Mouse (Mus musculus): ENCODE results near the gene Slc41a3.

Gene Slc41a3

GRCm38 (mm10) chr6:90578174-90578573 lies 26.4 kb upstream of the Slc41a3 start:
- no peak for TF ChIP-seq GATA4 (IDR thresholded peaks at IDR 0.05; ENCODE audit: insufficient replicate concordance, low read length)

- no peak for TF ChIP-seq GATA4 (IDR thresholded peaks at IDR 0.05; ENCODE audit: insufficient replicate concordance, low read length)
Measured at GRCm38 (mm10) chr6:90582331-90582730, 22.2 kb upstream of the Slc41a3 start.

- no peak for TF ChIP-seq GATA4 (IDR thresholded peaks at IDR 0.05; ENCODE audit: insufficient replicate concordance, low read length)
Measured at GRCm38 (mm10) chr6:90588113-90588512, 16.4 kb upstream of the Slc41a3 start.

GRCm38 (mm10) chr6:90590707-90591106 lies 13.8 kb upstream of the Slc41a3 start:
- TF ChIP-seq GATA4 (IDR thresholded peaks at IDR 0.05; ENCODE audit: insufficient replicate concordance, low read length): no peak

GRCm38 (mm10) chr6:90594972-90595371 lies 9.6 kb upstream of the Slc41a3 start:
- TF ChIP-seq GATA4 (IDR thresholded peaks at IDR 0.05; ENCODE audit: insufficient replicate concordance, low read length): no peak

- TF ChIP-seq GATA4 (IDR thresholded peaks at IDR 0.05; ENCODE audit: insufficient replicate concordance, low read length): no peak
Measured at GRCm38 (mm10) chr6:90597060-90597459, 7.5 kb upstream of the Slc41a3 start.

GRCm38 (mm10) chr6:90597592-90597991 lies 6.9 kb upstream of the Slc41a3 start:
- TF ChIP-seq GATA4 (IDR thresholded peaks at IDR 0.05; ENCODE audit: insufficient replicate concordance, low read length): no peak

- TF ChIP-seq GATA4 (IDR thresholded peaks at IDR 0.05; ENCODE audit: insufficient replicate concordance, low read length): no peak
Measured at GRCm38 (mm10) chr6:90598197-90598596, 6.3 kb upstream of the Slc41a3 start.

- TF ChIP-seq GATA4 (IDR thresholded peaks at IDR 0.05; ENCODE audit: insufficient replicate concordance, low read length): peak; percentile 93
Measured at GRCm38 (mm10) chr6:90600351-90600750, 4.2 kb upstream of the Slc41a3 start.

GRCm38 (mm10) chr6:90601736-90602135 lies 2.8 kb upstream of the Slc41a3 start:
- TF ChIP-seq GATA4 (IDR thresholded peaks at IDR 0.05; ENCODE audit: insufficient replicate concordance, low read length): no peak

- TF ChIP-seq GATA4 (IDR thresholded peaks at IDR 0.05; ENCODE audit: insufficient replicate concordance, low read length): no peak
Measured at GRCm38 (mm10) chr6:90602304-90602703, 2.2 kb upstream of the Slc41a3 start.

GRCm38 (mm10) chr6:90603126-90603525 lies 1.4 kb upstream of the Slc41a3 start:
- TF ChIP-seq GATA4 (IDR thresholded peaks at IDR 0.05; ENCODE audit: insufficient replicate concordance, low read length): no peak

GRCm38 (mm10) chr6:90604130-90604529 lies 395 bp upstream of the Slc41a3 start:
- no peak for TF ChIP-seq GATA4 (IDR thresholded peaks at IDR 0.05; ENCODE audit: insufficient replicate concordance, low read length)

- TF ChIP-seq GATA4 (IDR thresholded peaks at IDR 0.05; ENCODE audit: insufficient replicate concordance, low read length): no peak
Measured at GRCm38 (mm10) chr6:90605298-90605665, 757 bp downstream of the Slc41a3 start.

- TF ChIP-seq GATA4 (IDR thresholded peaks at IDR 0.05; ENCODE audit: insufficient replicate concordance, low read length): no peak
Measured at GRCm38 (mm10) chr6:90606538-90606937, 2.0 kb downstream of the Slc41a3 start.

- no peak for TF ChIP-seq GATA4 (IDR thresholded peaks at IDR 0.05; ENCODE audit: insufficient replicate concordance, low read length)
Measured at GRCm38 (mm10) chr6:90607196-90607595, 2.7 kb downstream of the Slc41a3 start.

GRCm38 (mm10) chr6:90608186-90608585 lies 3.7 kb downstream of the Slc41a3 start:
- no peak for TF ChIP-seq GATA4 (IDR thresholded peaks at IDR 0.05; ENCODE audit: insufficient replicate concordance, low read length)

- TF ChIP-seq GATA4 (IDR thresholded peaks at IDR 0.05; ENCODE audit: insufficient replicate concordance, low read length): no peak
Measured at GRCm38 (mm10) chr6:90610248-90610647, 5.7 kb downstream of the Slc41a3 start.
